Mouse (Mus musculus): Measurements from ENCODE around the gene Galr2.
"Not testable (repeated sequence)": the region's sequence is repeated elsewhere in the genome, so short reads cannot be mapped to it uniquely, and the experiment has no call there.

Gene Galr2

GRCm38 (mm10) chr11:116269560-116269959, 11.2 kb upstream of the Galr2 start:
- DNase-seq (ENCODE audit: low spot score), result no peak

DNA sequence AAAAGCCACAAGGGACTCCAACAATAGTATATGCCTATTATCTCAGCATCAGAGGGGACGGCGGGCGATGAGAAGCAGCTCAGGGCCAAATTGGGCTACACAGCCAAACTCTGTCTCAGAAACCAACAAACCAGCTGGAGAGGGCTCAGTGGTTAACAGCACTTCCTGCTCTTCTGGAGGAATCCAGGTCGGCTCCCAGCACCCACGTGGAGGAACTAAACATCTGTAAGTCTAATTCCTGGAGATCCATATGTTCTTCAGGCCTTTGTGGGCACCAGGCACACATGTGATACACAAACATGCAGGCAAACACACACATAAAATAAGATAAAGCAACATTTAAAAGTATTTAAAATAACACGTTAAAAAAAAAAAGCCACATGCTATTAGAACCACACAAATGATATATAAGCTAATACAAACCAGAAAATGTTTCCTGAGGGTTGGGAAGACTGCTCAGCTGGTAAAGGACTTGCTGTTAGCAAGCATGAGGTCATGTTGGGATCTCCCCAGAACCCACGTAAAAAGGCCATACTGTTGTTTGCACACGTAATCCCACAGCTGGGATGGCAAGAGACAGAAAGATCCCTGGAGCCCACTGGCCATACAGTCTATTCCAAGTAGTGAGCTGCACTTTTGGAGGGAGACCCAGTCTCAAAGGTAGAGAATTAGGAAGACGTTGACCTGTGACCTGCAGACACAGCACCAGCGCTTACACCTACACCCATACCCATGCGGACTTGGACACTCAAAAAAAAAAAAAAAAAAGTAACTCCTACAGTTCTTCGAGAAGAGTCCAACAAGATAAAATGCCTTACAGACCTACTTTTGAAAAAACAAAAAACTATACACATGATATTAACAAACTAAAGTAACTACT, 7.9 kb upstream of the Galr2 start:
- DNase-seq (ENCODE audit: low spot score), result no peak

- DNase-seq (ENCODE audit: low spot score), result no peak
Observed at GRCm38 (mm10) chr11:116273469-116274044, 7.2 kb upstream of the Galr2 start.

GRCm38 (mm10) chr11:116274045-116274666, 6.6 kb upstream of the Galr2 start, which contains the start of gene Srp68:
Gene Srp68, minus strand, starts transcription at chr11:116274217.
- peak; percentile 97 for DNase-seq (ENCODE audit: low spot score)

DNA sequence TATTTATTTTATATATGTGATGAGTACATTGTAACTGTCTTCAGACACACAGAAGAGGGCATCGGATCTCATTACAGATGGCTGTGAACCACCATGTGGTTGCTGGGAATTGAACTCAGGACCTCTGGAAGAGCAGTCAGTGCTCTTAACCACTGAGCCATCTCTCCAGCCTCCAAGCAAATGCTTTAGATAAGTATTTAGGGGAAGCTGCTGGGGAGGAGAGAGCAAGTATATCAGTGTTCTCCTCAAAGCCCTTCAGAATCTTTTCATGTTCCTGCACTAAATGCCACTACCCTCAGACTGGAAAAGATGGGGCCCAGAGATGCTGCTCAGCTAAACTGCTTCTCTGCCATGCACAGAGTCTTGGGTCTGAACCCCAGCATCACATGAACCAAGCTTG, 3.6 kb upstream of the Galr2 start:
- not testable (repeated sequence) for DNase-seq (ENCODE audit: low spot score)

DNA sequence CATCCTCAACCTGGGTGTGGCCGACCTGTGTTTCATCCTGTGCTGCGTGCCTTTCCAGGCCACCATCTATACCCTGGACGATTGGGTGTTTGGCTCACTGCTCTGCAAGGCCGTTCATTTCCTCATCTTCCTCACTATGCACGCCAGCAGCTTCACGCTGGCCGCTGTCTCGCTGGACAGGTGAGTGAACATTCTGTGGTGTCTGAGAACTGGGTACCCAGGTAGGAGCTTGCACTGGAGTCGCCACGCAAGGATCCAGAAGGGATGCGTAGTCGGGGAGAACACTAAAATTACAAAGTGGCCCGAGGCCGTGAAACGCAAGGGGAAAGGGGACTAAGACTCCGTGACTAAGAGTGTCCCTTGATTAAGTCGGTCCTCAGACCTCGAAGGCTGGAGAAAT, 932 bp downstream of the Galr2 start:
- DNase-seq (ENCODE audit: low spot score), result no peak

- no peak for DNase-seq (ENCODE audit: low spot score)
Observed at GRCm38 (mm10) chr11:116282089-116282488, 1.4 kb downstream of the Galr2 start.

GRCm38 (mm10) chr11:116282912-116283521, 2.3 kb downstream of the Galr2 start:
- no peak for DNase-seq (ENCODE audit: low spot score)

GRCm38 (mm10) chr11:116283982-116284381, 3.2 kb downstream of the Galr2 start:
- DNase-seq (ENCODE audit: low spot score), result no peak

DNA sequence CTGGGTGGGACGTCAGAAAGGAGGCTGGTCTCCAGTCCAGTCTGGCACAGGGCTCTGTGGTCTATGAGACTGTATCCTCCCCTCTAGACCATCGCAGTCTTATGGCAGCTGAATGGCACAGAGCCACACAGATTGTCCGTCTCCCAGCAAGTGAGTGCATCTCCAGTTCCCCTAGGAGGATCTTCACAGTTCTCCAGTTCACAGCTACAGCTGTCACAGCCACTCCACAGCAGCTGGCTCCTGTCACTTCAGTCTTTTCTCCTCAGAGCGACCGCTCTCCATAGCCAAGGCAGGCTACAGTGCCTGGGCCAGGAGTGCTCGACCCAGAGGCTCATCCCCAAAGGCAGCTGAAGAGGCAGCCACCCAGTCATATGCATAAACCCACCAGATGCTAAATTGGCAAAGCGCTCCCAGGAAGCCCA, 5.0 kb downstream of the Galr2 start:
- peak; percentile 49 for DNase-seq (ENCODE audit: low spot score)

GRCm38 (mm10) chr11:116287351-116287750, 6.6 kb downstream of the Galr2 start:
- no peak for DNase-seq (ENCODE audit: low spot score)

DNA sequence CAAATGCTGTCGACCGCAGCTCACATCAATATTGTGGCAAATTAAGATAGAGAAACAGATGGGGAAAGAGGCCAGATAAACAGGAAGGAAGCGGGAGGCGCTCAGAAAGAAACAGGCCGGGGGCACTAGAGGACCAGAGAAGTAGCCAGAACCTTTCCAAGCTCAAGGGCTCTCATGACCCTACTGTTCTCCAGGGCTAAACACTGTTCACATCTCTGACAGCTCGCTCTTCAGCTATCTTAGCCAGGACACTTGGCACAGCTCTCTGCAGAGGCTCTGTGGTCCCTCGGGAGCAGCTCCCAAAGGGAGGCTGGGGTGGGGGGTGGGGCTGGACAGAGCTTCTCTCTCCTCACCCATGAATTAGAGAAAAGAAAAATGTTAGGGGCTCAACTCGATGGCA, 9.8 kb downstream of the Galr2 start:
- DNase-seq (ENCODE audit: low spot score), result no peak

- DNase-seq (ENCODE audit: low spot score), result no peak
Observed at GRCm38 (mm10) chr11:116292401-116292800, 11.7 kb downstream of the Galr2 start.

GRCm38 (mm10) chr11:116293538-116294137, 12.9 kb downstream of the Galr2 start:
- DNase-seq (ENCODE audit: low spot score), result no peak

- DNase-seq (ENCODE audit: low spot score), result peak; percentile 89
Observed at GRCm38 (mm10) chr11:116294319-116294718, 13.6 kb downstream of the Galr2 start.

DNA sequence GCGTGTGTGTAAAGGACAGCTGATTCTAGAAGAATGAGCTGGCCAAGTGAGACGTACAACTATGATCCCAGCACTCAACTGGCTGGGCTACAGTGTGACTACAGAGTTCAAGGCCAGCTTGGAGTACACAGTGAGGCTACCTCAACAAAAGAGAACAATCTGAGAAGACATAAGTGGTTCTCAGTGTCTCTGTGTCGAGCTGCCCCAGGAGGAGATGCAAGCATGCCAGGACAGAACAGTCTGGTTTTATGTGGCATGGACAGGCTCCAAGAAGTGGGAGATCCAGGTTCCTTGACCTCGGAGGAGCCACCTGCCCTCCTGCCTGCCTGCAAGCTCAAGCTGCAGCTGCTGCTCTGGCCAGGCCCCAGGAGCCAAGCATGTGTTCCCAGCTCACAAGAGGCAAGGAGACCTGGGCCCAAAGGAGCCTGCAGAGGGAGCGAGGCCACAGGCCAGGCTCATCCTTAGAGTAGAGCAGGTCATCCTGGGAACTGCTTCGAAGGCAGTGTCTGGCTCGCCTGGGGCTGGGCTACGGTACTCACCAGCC, 15.5 kb downstream of the Galr2 start:
- DNase-seq (ENCODE audit: low spot score), result no peak

GRCm38 (mm10) chr11:116297017-116297416, 16.3 kb downstream of the Galr2 start:
- DNase-seq (ENCODE audit: low spot score), result no peak

DNA sequence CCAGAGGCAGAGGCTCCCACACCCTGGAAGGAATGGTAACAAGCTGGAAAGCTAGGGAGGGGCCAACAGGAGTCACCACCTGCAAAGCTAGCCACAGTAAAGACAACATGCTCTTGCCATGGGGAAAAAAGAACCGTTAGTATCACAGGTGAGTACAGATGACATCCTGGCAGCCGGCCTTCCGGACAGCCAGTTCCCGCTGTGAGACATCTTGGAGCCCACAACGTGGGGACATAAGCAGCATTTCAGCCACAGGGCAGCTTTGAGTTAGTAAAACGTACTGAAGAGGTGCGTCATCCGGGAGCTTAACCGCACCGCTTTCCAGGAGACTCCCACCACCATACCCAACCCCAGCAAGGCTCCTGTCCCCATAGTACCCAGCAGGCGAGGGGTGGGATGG, 17.5 kb downstream of the Galr2 start:
- no peak for DNase-seq (ENCODE audit: low spot score)

- no peak for DNase-seq (ENCODE audit: low spot score)
Observed at GRCm38 (mm10) chr11:116298621-116299020, 17.9 kb downstream of the Galr2 start.

DNA sequence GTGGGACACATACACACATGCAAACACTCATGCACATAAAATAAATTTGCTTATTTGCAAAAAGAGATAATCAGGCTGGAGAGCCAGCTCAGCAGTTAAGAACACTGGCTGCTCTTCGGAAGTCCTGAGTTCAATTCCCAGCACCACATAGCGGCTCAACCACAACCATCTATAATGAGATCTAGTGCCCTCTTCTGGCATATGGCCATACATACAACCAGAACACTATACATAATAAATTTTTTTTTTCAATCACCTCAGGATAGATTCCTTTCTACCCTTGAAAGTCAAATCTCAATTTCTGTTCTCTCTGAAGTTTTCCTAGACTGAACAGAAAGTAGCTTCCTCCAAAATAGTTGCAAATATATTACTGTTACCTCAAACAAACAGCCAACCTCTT, 24.7 kb downstream of the Galr2 start:
- no peak for DNase-seq (ENCODE audit: low spot score)

GRCm38 (mm10) chr11:116306126-116306982, 25.6 kb downstream of the Galr2 start:
- peak; percentile 94 for DNase-seq (ENCODE audit: low spot score)
